Mouse (Mus musculus) NIH3T3 (cell line): ENCODE data around the gene Ephb6.
A peak's percentile ranks its signal among the peaks of the same experiment; 100 is the strongest.
"Not testable (repeated sequence)": the region's sequence is repeated elsewhere in the genome, so short reads cannot be mapped to it uniquely, and the experiment has no call there.

Experiments
- DNase-seq: peaks from one replicate; pipeline ENCODE4 v3.0.0-alpha.2; 2012; ENCODE audit warnings: low read depth

The Ephb6 gene

GRCm38 (mm10) chr6:41605061-41605793 is at the start of gene Ephb6:
Gene Ephb6, plus strand, starts transcription at chr6:41605482.
- DNase-seq, result peak; percentile 83

GRCm38 (mm10) chr6:41556389-41556788 is 48.9 kb upstream of the Ephb6 start:
- DNase-seq, result peak; percentile 9

- no peak for DNase-seq
These were observed 47.8 kb upstream of the Ephb6 start for GRCm38 (mm10) chr6:41557468-41557867.

GRCm38 (mm10) chr6:41558271-41558670 is 47.0 kb upstream of the Ephb6 start:
- no peak for DNase-seq

GRCm38 (mm10) chr6:41559331-41559730 is 46.0 kb upstream of the Ephb6 start:
- DNase-seq, result no peak

- DNase-seq, result no peak
These were observed 45.0 kb upstream of the Ephb6 start for GRCm38 (mm10) chr6:41560273-41560672.

- no peak for DNase-seq
These were observed 42.7 kb upstream of the Ephb6 start for GRCm38 (mm10) chr6:41562598-41562997.

- not testable (repeated sequence) for DNase-seq
These were observed 42.0 kb upstream of the Ephb6 start for GRCm38 (mm10) chr6:41563104-41563951.

GRCm38 (mm10) chr6:41565261-41565660 is 40.0 kb upstream of the Ephb6 start:
- no peak for DNase-seq

- no peak for DNase-seq
These were observed 38.3 kb upstream of the Ephb6 start for GRCm38 (mm10) chr6:41566965-41567364.

- DNase-seq, result no peak
These were observed 36.2 kb upstream of the Ephb6 start for GRCm38 (mm10) chr6:41569078-41569477.

- DNase-seq, result no peak
These were observed 28.7 kb upstream of the Ephb6 start for GRCm38 (mm10) chr6:41576526-41577097.

- no peak for DNase-seq
These were observed 28.0 kb upstream of the Ephb6 start for GRCm38 (mm10) chr6:41577297-41577696.

- DNase-seq, result no peak
These were observed 24.0 kb upstream of the Ephb6 start for GRCm38 (mm10) chr6:41581295-41581694.

- DNase-seq, result no peak
These were observed 23.1 kb upstream of the Ephb6 start for GRCm38 (mm10) chr6:41582189-41582588.

- peak; percentile 53 for DNase-seq
These were observed 756 bp upstream of the Ephb6 start for GRCm38 (mm10) chr6:41604401-41605050.

- DNase-seq, result no peak
These were observed 467 bp downstream of the Ephb6 start for GRCm38 (mm10) chr6:41605794-41606104.

GRCm38 (mm10) chr6:41606214-41606613 is 932 bp downstream of the Ephb6 start:
- peak; percentile 41 for DNase-seq

GRCm38 (mm10) chr6:41607637-41608036 is 2.4 kb downstream of the Ephb6 start:
- no peak for DNase-seq

GRCm38 (mm10) chr6:41620173-41620798 is 15.0 kb downstream of the Ephb6 start:
- no peak for DNase-seq

- DNase-seq, result no peak
These were observed 16.1 kb downstream of the Ephb6 start for GRCm38 (mm10) chr6:41621241-41621990.
